Mouse (Mus musculus) urinary bladder, adult 18-20 months (tissue): ENCODE results near the gene Ezh1.

Experiments
- DNase-seq, 2 experiments: peaks; one replicate each; pipeline ENCODE4 v3.0.0; 2022; ENCODE audit warnings: low spot score in 2 of 2, mixed read lengths in 2 of 2

Ezh1 gene

GRCm38 (mm10) chr11:101226065-101226701, at the start of gene Ezh1:
Gene Ezh1, minus strand, starts transcription at chr11:101226463.
- peak; percentile 91 to 96 for DNase-seq

- DNase-seq: no peak
Measured at GRCm38 (mm10) chr11:101275309-101275708, 49.0 kb upstream of the Ezh1 start.

- DNase-seq: no peak
Measured at GRCm38 (mm10) chr11:101272446-101272845, 46.2 kb upstream of the Ezh1 start.

DNA sequence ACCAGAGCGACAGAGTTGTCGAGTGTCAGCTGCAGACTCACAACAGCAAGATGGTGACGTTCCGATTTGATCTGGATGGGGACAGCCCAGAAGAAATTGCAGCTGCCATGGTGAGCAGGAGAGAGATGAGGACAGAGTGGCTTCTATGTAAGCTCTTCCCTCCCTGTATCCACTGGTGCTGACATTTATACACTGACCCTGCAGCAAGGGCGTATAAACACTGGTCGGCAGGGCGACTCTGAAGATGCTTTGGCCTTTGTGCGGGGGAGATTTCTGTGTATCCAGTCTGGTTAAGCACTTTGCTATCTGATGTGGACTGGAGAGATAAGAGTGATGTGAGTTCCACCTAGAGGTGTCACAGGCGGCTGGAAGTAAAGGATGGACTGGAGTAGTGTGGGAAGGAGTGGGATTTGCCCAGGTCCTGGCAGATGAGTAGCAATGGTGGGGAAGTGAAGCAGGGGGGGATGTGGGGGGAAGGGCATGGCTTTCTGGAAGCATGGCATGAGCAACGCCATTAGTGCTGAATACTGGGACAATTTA, 43.4 kb upstream of the Ezh1 start:
- DNase-seq: no peak

DNA sequence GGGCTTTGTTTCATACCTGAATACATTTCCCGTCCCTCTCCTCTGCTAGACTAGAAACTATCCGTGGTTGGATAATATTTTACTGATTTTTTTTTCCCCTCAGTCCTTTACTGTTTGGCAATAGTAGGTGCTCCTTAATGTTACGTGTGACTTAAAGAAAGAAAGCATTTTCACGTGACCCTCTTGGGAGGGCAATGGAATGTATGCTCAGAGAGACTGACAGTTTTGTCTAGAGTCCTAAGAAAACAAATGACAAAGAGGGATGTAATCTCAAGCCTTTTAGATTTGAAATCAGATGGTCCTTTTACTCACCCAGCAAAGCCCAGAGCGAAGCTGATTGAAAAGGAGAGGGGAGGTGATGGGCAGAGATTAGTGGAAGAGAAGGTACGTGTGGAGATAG, 39.6 kb upstream of the Ezh1 start:
- DNase-seq: no peak

GRCm38 (mm10) chr11:101264954-101265471, 38.8 kb upstream of the Ezh1 start:
- DNase-seq: no peak

- no peak for DNase-seq
Measured at GRCm38 (mm10) chr11:101263989-101264280, 37.7 kb upstream of the Ezh1 start.

DNA sequence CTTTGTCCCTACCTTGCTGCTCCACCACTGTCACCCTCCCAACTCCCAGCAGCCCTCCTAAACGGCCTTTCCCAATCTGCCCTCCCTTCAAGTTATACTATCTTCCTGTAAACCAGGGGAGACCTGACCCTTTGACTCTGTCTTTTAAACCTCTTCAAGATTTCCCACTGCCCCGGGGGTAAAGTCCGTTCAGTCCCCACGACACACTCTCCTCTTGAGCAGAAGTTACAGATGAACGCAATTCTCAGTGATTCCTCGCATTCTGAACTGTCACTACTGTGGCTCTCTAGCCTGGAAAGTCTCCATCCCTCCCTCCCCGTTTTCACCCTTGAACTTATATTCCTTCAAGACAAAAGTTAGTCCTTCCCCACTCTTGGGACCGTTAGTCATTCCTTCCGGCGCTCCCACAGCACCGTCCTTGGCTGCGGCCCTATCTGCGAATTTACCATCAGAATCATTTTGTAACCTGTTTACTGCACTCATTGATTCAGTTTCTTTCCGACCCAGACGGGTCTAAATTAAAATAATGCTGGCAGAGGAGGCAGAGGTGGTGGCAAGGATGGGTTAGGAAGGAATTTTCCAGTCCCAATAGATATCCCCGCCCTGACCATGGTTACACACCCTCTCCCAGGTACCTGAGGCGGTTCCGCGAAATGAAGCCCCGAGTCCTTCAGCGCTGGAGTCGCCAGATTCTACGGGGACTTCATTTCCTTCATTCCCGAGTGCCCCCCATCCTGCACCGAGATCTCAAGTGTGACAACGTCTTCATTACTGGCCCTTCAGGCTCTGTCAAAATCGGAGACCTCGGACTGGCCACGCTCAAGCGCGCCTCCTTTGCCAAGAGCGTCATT, 37.1 kb upstream of the Ezh1 start:
- no peak for DNase-seq

GRCm38 (mm10) chr11:101262272-101262967, 36.2 kb upstream of the Ezh1 start:
- DNase-seq: no peak

- DNase-seq: no peak
Measured at GRCm38 (mm10) chr11:101260826-101261380, 34.6 kb upstream of the Ezh1 start.

DNA sequence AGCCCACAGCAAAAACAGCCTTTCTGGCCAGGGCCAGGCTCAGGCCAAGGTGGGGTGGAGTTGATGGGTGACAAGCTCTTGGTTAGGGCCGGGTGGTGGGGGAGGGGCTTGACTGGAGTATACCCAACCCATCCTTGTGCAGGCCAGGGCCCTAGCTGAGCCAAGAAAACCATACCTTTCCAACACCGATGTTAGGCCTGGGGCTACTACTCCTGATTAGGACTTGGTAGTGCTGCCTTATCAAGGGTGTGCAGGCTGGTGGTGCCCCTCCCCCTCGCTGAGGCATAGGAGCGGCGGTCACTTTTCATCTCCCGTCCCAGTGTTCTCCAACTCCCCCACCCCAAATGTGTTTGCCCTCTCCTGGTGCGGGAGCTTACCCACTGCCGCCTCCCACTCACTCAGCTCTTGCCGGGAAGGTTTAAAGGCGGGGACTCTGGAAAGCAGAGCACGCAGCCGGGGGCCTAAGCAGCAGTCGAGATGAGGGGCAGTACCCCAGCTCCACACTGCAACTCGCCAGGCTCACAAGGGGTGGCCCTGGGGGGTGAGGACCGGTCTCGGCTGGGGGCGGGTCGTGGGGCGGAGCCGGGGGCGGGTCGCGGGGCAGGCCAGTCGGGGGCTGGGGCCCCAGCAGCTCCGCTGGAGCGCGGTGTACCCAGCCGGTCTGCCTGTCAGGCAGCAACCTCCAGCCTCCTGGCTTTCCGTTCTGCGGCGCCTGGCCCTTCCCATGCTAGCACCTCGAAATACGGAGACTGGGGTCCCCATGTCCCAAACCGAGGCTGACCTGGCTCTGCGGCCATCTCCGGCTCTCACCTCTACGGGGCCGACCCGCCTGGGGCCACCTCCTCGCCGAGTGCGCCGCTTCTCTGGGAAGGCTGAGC, 33.9 kb upstream of the Ezh1 start, which contains the start of gene Wnk4:
Gene Wnk4, plus strand, starts transcription at position 620 of the 878 bp plus-strand sequence.
- peak in 1 of 2 experiments; percentile 70 for DNase-seq

GRCm38 (mm10) chr11:101259261-101259712, 33.0 kb upstream of the Ezh1 start:
- no peak for DNase-seq

GRCm38 (mm10) chr11:101255826-101256775, 29.8 kb upstream of the Ezh1 start:
- DNase-seq: no peak

DNA sequence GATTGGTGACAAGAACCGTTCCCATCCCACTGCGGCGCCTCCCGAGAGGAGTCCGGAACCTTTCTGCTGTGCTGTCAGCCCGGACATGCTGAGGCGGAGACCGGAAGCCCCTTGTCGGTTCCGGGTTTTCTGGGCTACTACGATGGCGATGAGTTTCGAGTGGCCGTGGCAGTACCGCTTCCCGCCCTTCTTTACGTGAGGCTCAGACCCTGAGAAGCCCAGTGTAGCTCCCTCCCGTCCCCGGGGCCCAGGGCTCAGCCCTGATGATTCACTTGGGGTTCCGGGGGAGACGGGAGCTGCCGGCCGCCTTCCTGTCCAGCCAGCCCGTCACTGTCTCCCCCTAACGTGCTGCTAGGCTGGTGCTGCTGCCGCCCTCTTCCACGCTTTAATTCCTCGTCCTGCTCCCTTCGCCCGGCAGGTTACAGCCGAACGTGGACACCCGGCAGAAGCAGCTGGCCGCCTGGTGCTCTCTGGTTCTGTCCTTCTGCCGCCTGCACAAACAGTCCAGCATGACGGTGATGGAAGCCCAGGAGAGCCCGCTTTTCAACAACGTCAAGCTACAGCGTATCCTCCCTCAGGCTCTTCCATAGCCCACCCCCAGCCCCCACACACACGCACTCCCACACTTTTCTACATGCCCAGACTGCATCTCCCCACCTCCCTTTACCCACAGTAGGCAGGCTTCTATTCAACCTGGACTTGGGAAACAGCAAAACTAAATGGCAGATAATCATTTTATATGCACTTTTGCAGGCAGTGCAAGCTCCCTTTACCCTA, 27.5 kb upstream of the Ezh1 start, which contains the start of gene Vps25:
Gene Vps25, plus strand, starts transcription at position 95 of the 777 bp plus-strand sequence.
- peak; percentile 80 to 90 for DNase-seq

DNA sequence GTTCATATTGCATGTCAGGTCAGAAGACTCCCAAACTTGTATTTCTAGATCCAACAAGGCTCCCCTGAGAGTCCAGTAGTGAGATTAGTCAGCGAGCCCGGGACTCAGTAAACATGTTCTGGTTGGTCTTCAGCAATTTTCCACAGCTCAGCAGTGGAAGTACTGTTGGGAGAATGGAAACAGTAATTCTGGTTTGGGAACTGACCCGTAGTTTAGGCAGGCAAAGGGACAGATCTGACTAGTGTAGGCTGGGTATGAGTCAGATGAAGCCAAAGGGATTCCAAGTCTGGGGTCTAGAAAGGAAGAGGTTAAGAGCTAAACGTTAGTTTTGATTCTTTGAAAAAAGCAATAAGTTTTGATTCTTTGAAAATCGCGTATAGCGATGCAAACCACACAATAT, 26.7 kb upstream of the Ezh1 start:
- DNase-seq: no peak

GRCm38 (mm10) chr11:101251031-101251430, 24.8 kb upstream of the Ezh1 start:
- no peak for DNase-seq

- DNase-seq: no peak
Measured at GRCm38 (mm10) chr11:101248258-101248994, 22.2 kb upstream of the Ezh1 start.

- no peak for DNase-seq
Measured at GRCm38 (mm10) chr11:101247521-101248030, 21.3 kb upstream of the Ezh1 start.
